Mouse (Mus musculus) lung, adult 2 months (tissue): ENCODE measurements at regions not wholly inside any gene's neighbourhood (a gene's known extent, or its start where the extent isn't known, plus 50 kb on each side); places are given as distances from the start of the nearest gene placed in this dataset.

Source experiments
- DNase-seq: peaks from one replicate; pipeline ENCODE4 v3.0.0; 2022
- H3K4me1 ChIP-seq: fragments of 200-500 bp; 2 replicates; pipeline ENCODE4 v1.6.1; 2011; ENCODE audit warnings: low read length; ENCODE audit not compliant: control insufficient read depth, insufficient read depth
- H3K4me3 ChIP-seq: fragments of 200-500 bp; replicated peaks from 2 replicates; pipeline ENCODE3; 2011; ENCODE audit warnings: low read depth, mild to moderate bottlenecking, control low read depth, low read length; ENCODE audit errors: extremely low read depth
- CTCF ChIP-seq: fragments of 200-500 bp; IDR thresholded peaks from 2 replicates; pipeline ENCODE4 v1.5.1; 2011; ENCODE audit warnings: mild to moderate bottlenecking, low read length, control low read depth; ENCODE audit not compliant: insufficient read depth
- POLR2A ChIP-seq: fragments of 200-500 bp; IDR thresholded peaks from 2 replicates; pipeline ENCODE4 v1.6.1; 2011; ENCODE audit warnings: low read depth, mild to moderate bottlenecking, control low read depth, low read length, borderline replicate concordance; ENCODE audit errors: extremely low read depth
- WGBS: fragments of 180-500 bp; shearing (Covaris S2); methylation state at CpG from one replicate; pipeline ENCODE4 v1.1.7; 2018; 5-methylcytosine and 5-hydroxymethylcytosine counted together

GRCm38 (mm10) chr12:35733580-35733979 is 191.8 kb upstream of the Agr3 start:
- H3K4me3 ChIP-seq = no peak overlapping the region
- TF ChIP-seq POLR2A (no peak), CTCF (no peak)
- WGBS = 90% methylated on average over 2 of the region's 2 CpGs
- peaks cover 2% of the 10 kb centered on the region; the same call in 1 of the 2 replicates for H3K4me1 ChIP-seq
- no peak for DNase-seq

- WGBS = 97% methylated on average over 1 of the region's 1 CpGs
Observed at GRCm38 (mm10) chr12:35725910-35726309, 191.1 kb upstream of the Ahr start.

GRCm38 (mm10) chr12:35724132-35724531 is 189.3 kb upstream of the Ahr start:
- no peak overlapping the region for H3K4me3 ChIP-seq
- DNase-seq = no peak
- 77% methylated on average over 4 of the region's 4 CpGs for WGBS
- H3K4me1 ChIP-seq = no peaks in the 10 kb centered on the region
- TF ChIP-seq CTCF (no peak), POLR2A (no peak)

More at GRCm38 (mm10) chr12:35725910-35726309, 191.1 kb upstream of the Ahr start:
- no peak for TF ChIP-seq POLR2A
- TF ChIP-seq CTCF = no peak
- DNase-seq = no peak
- H3K4me1 ChIP-seq = no peaks in the 10 kb centered on the region
- H3K4me3 ChIP-seq = no peak overlapping the region

GRCm38 (mm10) chr12:35712671-35713070 is 177.8 kb upstream of the Ahr start:
- H3K4me3 ChIP-seq = no peak overlapping the region
- 75% methylated on average over 4 of the region's 4 CpGs for WGBS
- TF ChIP-seq CTCF = no peak
- no peak for TF ChIP-seq POLR2A
- DNase-seq = no peak
- H3K4me1 ChIP-seq = no peaks in the 10 kb centered on the region; the same call in 1 of the 2 replicates

GRCm38 (mm10) chr12:35711549-35712070 is 176.8 kb upstream of the Ahr start:
- no peak for TF ChIP-seq CTCF
- TF ChIP-seq POLR2A = no peak
- Histone ChIP-seq H3K4me3 (no peak overlapping the region), H3K4me1 (no peaks in the 10 kb centered on the region; the same call in 1 of the 2 replicates)
- WGBS = 89% methylated on average over 6 of the region's 6 CpGs
- no peak for DNase-seq

- 82% methylated on average over 5 of the region's 5 CpGs for WGBS
- no peak for DNase-seq
- H3K4me3 ChIP-seq = no peak overlapping the region
- TF ChIP-seq CTCF = no peak
- no peak for TF ChIP-seq POLR2A
- H3K4me1 ChIP-seq = no peaks in the 10 kb centered on the region; the same call in 1 of the 2 replicates
Observed at GRCm38 (mm10) chr12:35710323-35710722, 175.5 kb upstream of the Ahr start.

- TF ChIP-seq POLR2A (no peak), CTCF (no peak)
- Histone ChIP-seq H3K4me1 (no peaks in the 10 kb centered on the region), H3K4me3 (no peak overlapping the region)
- WGBS = 78% methylated on average over 2 of the region's 2 CpGs
- DNase-seq = no peak
Observed at GRCm38 (mm10) chr12:35703479-35703878, 168.6 kb upstream of the Ahr start.

- Histone ChIP-seq H3K4me1 (no peaks in the 10 kb centered on the region), H3K4me3 (no peak overlapping the region)
- WGBS = 49% methylated on average over 7 of the region's 7 CpGs
- no peak for DNase-seq
- TF ChIP-seq POLR2A (no peak), CTCF (no peak)
Observed at GRCm38 (mm10) chr12:35702674-35703073, 167.8 kb upstream of the Ahr start.

GRCm38 (mm10) chr12:35694253-35694652 is 159.4 kb upstream of the Ahr start:
- 70% methylated on average over 3 of the region's 3 CpGs for WGBS
- no peaks in the 10 kb centered on the region for H3K4me1 ChIP-seq
- TF ChIP-seq CTCF (no peak), POLR2A (no peak)

GRCm38 (mm10) chr12:35690914-35691313 is 156.1 kb upstream of the Ahr start:
- WGBS = 63% methylated on average over 3 of the region's 3 CpGs
- Histone ChIP-seq H3K4me3 (no peak overlapping the region), H3K4me1 (no peaks in the 10 kb centered on the region)
- TF ChIP-seq POLR2A (no peak), CTCF (no peak)
- DNase-seq = no peak

More at GRCm38 (mm10) chr12:35694253-35694652, 159.4 kb upstream of the Ahr start:
- no peak overlapping the region for H3K4me3 ChIP-seq
- DNase-seq = no peak
